Mouse (Mus musculus): ENCODE measurements around the gene Arfgef2. TPM values are rescaled to one million over a fixed set of nuclear protein-coding genes. Genes with fewer than 3 reads are reported as not detected.

The Arfgef2 gene
- polyA plus RNA-seq, 1 experiment, result 8.4 TPM

- H3K36me3 ChIP-seq (ENCODE audit: control insufficient read depth, insufficient read depth), result peaks cover 20% of the 10 kb centered on the region
- H3K4me3 ChIP-seq, result no peak overlapping the region
- H3K4me2 ChIP-seq (ENCODE audit: low read depth), result no peak overlapping the region
- no peaks in the 10 kb centered on the region for H3K27me3 ChIP-seq (ENCODE audit: control insufficient read depth, insufficient read depth, insufficient read length)
- no peak for TF ChIP-seq CEBPB (IDR thresholded peaks at IDR 0.05; ENCODE audit: insufficient read depth, poor library complexity, severe bottlenecking)
- TF ChIP-seq MYOG (IDR thresholded peaks at IDR 0.05; ENCODE audit: control insufficient read depth in 1 of 3, insufficient read depth in 1 of 3, insufficient read length in 2 of 3, low read depth in 2 of 3), result no peak
- no peak for TF ChIP-seq USF1 (IDR thresholded peaks at IDR 0.05; ENCODE audit: low read depth)
- no peak for TF ChIP-seq POLR2AphosphoS2 (IDR thresholded peaks at IDR 0.05; ENCODE audit: insufficient read length, low read depth)
- no peak for TF ChIP-seq REST (IDR thresholded peaks at IDR 0.05; ENCODE audit: insufficient read depth, insufficient read length)
- no peak for TF ChIP-seq TCF3 (IDR thresholded peaks at IDR 0.05; ENCODE audit: insufficient read length, low read depth)
- TF ChIP-seq TCF12 (IDR thresholded peaks at IDR 0.05; ENCODE audit: insufficient read depth, poor library complexity, severe bottlenecking), result no peak
- no peak for TF ChIP-seq POLR2A (IDR thresholded peaks at IDR 0.05; ENCODE audit: insufficient read length, low read depth)
- TF ChIP-seq MYOD1 (IDR thresholded peaks at IDR 0.05; ENCODE audit: control insufficient read depth in 1 of 3, insufficient read length in 2 of 3, low read depth in 2 of 3), result no peak
- no peak overlapping the region for H3ac ChIP-seq (ENCODE audit: control insufficient read depth, insufficient read length)
- H3K79me2 ChIP-seq (ENCODE audit: control insufficient read depth, insufficient read depth), result no peaks in the 10 kb centered on the region
These were observed 30.2 kb downstream of the Arfgef2 start for GRCm38 (mm10) chr2:166835581-166835980.

- no peak overlapping the region for H3K4me3 ChIP-seq
- H3K36me3 ChIP-seq (ENCODE audit: control insufficient read depth, insufficient read depth), result peaks cover 14% of the 10 kb centered on the region
- no peak overlapping the region for H3K4me2 ChIP-seq (ENCODE audit: low read depth)
- no peak for TF ChIP-seq MYOD1 (IDR thresholded peaks at IDR 0.05; ENCODE audit: control insufficient read depth in 1 of 3, insufficient read length in 2 of 3, low read depth in 2 of 3)
- TF ChIP-seq CEBPB (IDR thresholded peaks at IDR 0.05; ENCODE audit: insufficient read depth, poor library complexity, severe bottlenecking), result no peak
- no peak for TF ChIP-seq USF1 (IDR thresholded peaks at IDR 0.05; ENCODE audit: low read depth)
- TF ChIP-seq POLR2A (IDR thresholded peaks at IDR 0.05; ENCODE audit: insufficient read length, low read depth), result no peak
- TF ChIP-seq SRF (IDR thresholded peaks at IDR 0.05; ENCODE audit: control insufficient read depth, insufficient read length, low read depth), result no peak
- TF ChIP-seq REST (IDR thresholded peaks at IDR 0.05; ENCODE audit: insufficient read depth, insufficient read length), result no peak
- no peak overlapping the region for H3ac ChIP-seq (ENCODE audit: control insufficient read depth, insufficient read length)
- H3K79me2 ChIP-seq (ENCODE audit: control insufficient read depth, insufficient read depth), result no peaks in the 10 kb centered on the region
- no peaks in the 10 kb centered on the region for H3K27me3 ChIP-seq (ENCODE audit: control insufficient read depth, insufficient read depth, insufficient read length)
These were observed 36.4 kb downstream of the Arfgef2 start for GRCm38 (mm10) chr2:166841813-166842212.

DNA sequence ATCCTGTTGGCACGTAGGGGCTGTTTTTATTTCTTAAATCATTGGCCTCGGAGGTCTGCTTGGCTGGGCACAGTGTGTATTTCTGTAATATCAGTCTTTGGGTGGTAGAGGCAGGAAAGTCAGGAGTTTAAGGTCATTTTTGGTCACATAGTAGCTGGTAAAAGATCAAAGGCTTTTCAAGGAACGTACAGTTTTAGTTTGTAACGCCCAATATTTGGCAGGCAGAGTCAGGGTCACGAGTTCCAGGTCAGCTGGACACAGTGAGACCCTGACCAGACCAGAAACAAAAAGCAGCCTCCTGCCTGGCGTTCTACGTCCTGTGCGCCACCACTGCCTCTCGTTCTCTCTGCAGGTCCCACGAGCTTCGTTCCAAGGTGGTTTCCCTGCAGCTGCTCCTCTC is 45.3 kb downstream of the Arfgef2 start:
- H3K27me3 ChIP-seq (ENCODE audit: control insufficient read depth, insufficient read depth, insufficient read length), result no peaks in the 10 kb centered on the region
- H3K79me2 ChIP-seq (ENCODE audit: control insufficient read depth, insufficient read depth), result no peaks in the 10 kb centered on the region
- H3K4me3 ChIP-seq, result no peak overlapping the region
- H3K4me2 ChIP-seq (ENCODE audit: low read depth), result no peak overlapping the region
- H3ac ChIP-seq (ENCODE audit: control insufficient read depth, insufficient read length), result no peak overlapping the region
- no peak for TF ChIP-seq MYOD1 (IDR thresholded peaks at IDR 0.05; ENCODE audit: control insufficient read depth in 1 of 3, insufficient read length in 2 of 3, low read depth in 2 of 3)
- TF ChIP-seq USF1 (IDR thresholded peaks at IDR 0.05; ENCODE audit: low read depth), result no peak
- no peak for TF ChIP-seq SRF (IDR thresholded peaks at IDR 0.05; ENCODE audit: control insufficient read depth, insufficient read length, low read depth)
- no peak for TF ChIP-seq MYOG (IDR thresholded peaks at IDR 0.05; ENCODE audit: control insufficient read depth in 1 of 3, insufficient read depth in 1 of 3, insufficient read length in 2 of 3, low read depth in 2 of 3)
- no peak for TF ChIP-seq REST (IDR thresholded peaks at IDR 0.05; ENCODE audit: insufficient read depth, insufficient read length)
- TF ChIP-seq TCF3 (IDR thresholded peaks at IDR 0.05; ENCODE audit: insufficient read length, low read depth), result no peak
- no peak for TF ChIP-seq MAX (IDR thresholded peaks at IDR 0.05; ENCODE audit: low read depth)
- no peak for TF ChIP-seq E2F4 (IDR thresholded peaks at IDR 0.05; ENCODE audit: insufficient read depth)
- TF ChIP-seq POLR2AphosphoS2 (IDR thresholded peaks at IDR 0.05; ENCODE audit: insufficient read length, low read depth), result no peak
- TF ChIP-seq POLR2A (IDR thresholded peaks at IDR 0.05; ENCODE audit: insufficient read length, low read depth), result no peak
- TF ChIP-seq TCF12 (IDR thresholded peaks at IDR 0.05; ENCODE audit: insufficient read depth, poor library complexity, severe bottlenecking), result no peak
- no peak for TF ChIP-seq CEBPB (IDR thresholded peaks at IDR 0.05; ENCODE audit: insufficient read depth, poor library complexity, severe bottlenecking)
- peaks cover 29% of the 10 kb centered on the region for H3K36me3 ChIP-seq (ENCODE audit: control insufficient read depth, insufficient read depth)

DNA sequence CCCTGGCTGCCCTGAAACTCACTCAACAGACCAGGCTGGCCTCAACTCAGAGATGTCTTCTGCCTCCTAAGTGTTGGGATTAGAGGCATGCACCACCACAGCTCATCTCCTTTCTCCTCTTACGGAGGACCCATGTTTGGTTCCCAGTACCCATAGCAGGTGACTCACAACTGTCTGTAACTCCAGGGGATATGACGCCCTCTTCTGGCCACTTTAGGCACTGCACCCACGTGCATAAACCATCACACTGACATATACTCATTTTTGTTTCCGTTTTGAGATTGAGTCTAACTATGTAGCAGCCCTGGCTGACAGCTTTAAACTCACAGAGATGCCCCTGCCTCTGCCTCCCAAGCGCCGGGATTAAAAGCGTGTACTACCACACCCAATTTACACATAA is 46.9 kb downstream of the Arfgef2 start:
- Histone ChIP-seq H3K79me2 (ENCODE audit: control insufficient read depth, insufficient read depth) (no peaks in the 10 kb centered on the region), H3K4me3 (no peak overlapping the region), H3K4me2 (ENCODE audit: low read depth) (no peak overlapping the region), H3K36me3 (ENCODE audit: control insufficient read depth, insufficient read depth) (peaks cover 34% of the 10 kb centered on the region), H3ac (ENCODE audit: control insufficient read depth, insufficient read length) (no peak overlapping the region), H3K27me3 (ENCODE audit: control insufficient read depth, insufficient read depth, insufficient read length) (no peaks in the 10 kb centered on the region)
- TF ChIP-seq POLR2AphosphoS2 (IDR thresholded peaks at IDR 0.05; ENCODE audit: insufficient read length, low read depth) (no peak), E2F4 (IDR thresholded peaks at IDR 0.05; ENCODE audit: insufficient read depth) (no peak), TCF3 (IDR thresholded peaks at IDR 0.05; ENCODE audit: insufficient read length, low read depth) (no peak), MAX (IDR thresholded peaks at IDR 0.05; ENCODE audit: low read depth) (no peak), USF1 (IDR thresholded peaks at IDR 0.05; ENCODE audit: low read depth) (no peak)

GRCm38 (mm10) chr2:166855771-166856170 is 50.4 kb downstream of the Arfgef2 start:
- Histone ChIP-seq H3K27me3 (ENCODE audit: control insufficient read depth, insufficient read depth, insufficient read length) (no peaks in the 10 kb centered on the region), H3K4me2 (ENCODE audit: low read depth) (no peak overlapping the region), H3ac (ENCODE audit: control insufficient read depth, insufficient read length) (no peak overlapping the region), H3K79me2 (ENCODE audit: control insufficient read depth, insufficient read depth) (no peaks in the 10 kb centered on the region), H3K36me3 (ENCODE audit: control insufficient read depth, insufficient read depth) (peaks cover 44% of the 10 kb centered on the region), H3K4me3 (no peak overlapping the region)
- TF ChIP-seq MYOG (IDR thresholded peaks at IDR 0.05; ENCODE audit: control insufficient read depth in 1 of 3, insufficient read depth in 1 of 3, insufficient read length in 2 of 3, low read depth in 2 of 3), result no peak
- TF ChIP-seq E2F4 (IDR thresholded peaks at IDR 0.05; ENCODE audit: insufficient read depth), result no peak
- TF ChIP-seq POLR2A (IDR thresholded peaks at IDR 0.05; ENCODE audit: insufficient read length, low read depth), result no peak
- no peak for TF ChIP-seq TCF3 (IDR thresholded peaks at IDR 0.05; ENCODE audit: insufficient read length, low read depth)
- no peak for TF ChIP-seq MAX (IDR thresholded peaks at IDR 0.05; ENCODE audit: low read depth)
- TF ChIP-seq REST (IDR thresholded peaks at IDR 0.05; ENCODE audit: insufficient read depth, insufficient read length), result no peak
- TF ChIP-seq TCF12 (IDR thresholded peaks at IDR 0.05; ENCODE audit: insufficient read depth, poor library complexity, severe bottlenecking), result no peak
- no peak for TF ChIP-seq CEBPB (IDR thresholded peaks at IDR 0.05; ENCODE audit: insufficient read depth, poor library complexity, severe bottlenecking)
- no peak for TF ChIP-seq POLR2AphosphoS2 (IDR thresholded peaks at IDR 0.05; ENCODE audit: insufficient read length, low read depth)
- TF ChIP-seq MYOD1 (IDR thresholded peaks at IDR 0.05; ENCODE audit: control insufficient read depth in 1 of 3, insufficient read length in 2 of 3, low read depth in 2 of 3), result no peak
- no peak for TF ChIP-seq USF1 (IDR thresholded peaks at IDR 0.05; ENCODE audit: low read depth)
- no peak for TF ChIP-seq SRF (IDR thresholded peaks at IDR 0.05; ENCODE audit: control insufficient read depth, insufficient read length, low read depth)

All from myocyte (in vitro differentiated cells).